Mouse (Mus musculus) G1E (cell line): Measurements from ENCODE around the gene Icosl. TPM values are rescaled to one million over a fixed set of nuclear protein-coding genes. Genes with fewer than 3 reads are reported as not detected.

ENCODE experiments used
- ATAC-seq: 2 replicates; pipeline ENCODE4 v1.8.0; 2016; ENCODE audit warnings: mild to moderate bottlenecking; ENCODE audit not compliant: insufficient number of reproducible peaks, poor library complexity, low FRiP score, severe bottlenecking; ENCODE audit errors: extremely low read depth
- DNase-seq: peaks from one replicate; pipeline ENCODE4 v3.0.0; 2012; ENCODE audit warnings: low spot score
- H3K27me3 ChIP-seq: 2 replicates; pipeline ENCODE4 v1.6.1; 2012; ENCODE audit warnings: mild to moderate bottlenecking, low read length, inconsistent platforms; ENCODE audit not compliant: insufficient read depth
- H3K36me3 ChIP-seq: replicated peaks from 2 replicates; pipeline ENCODE3; 2012; ENCODE audit warnings: mild to moderate bottlenecking, inconsistent platforms
- H3K4me1 ChIP-seq: 2 replicates; pipeline ENCODE4 v1.6.1; 2012; ENCODE audit warnings: low read depth, low read length, inconsistent platforms, mixed read lengths; ENCODE audit not compliant: insufficient read depth
- H3K4me3 ChIP-seq: 2 replicates; pipeline ENCODE4 v1.5.1; 2012; ENCODE audit warnings: low read depth, mild to moderate bottlenecking, inconsistent platforms, low read length, moderate library complexity, mixed read lengths
- H3K9me3 ChIP-seq: replicated peaks from 2 replicates; pipeline ENCODE4 v1.6.1; 2012; ENCODE audit warnings: inconsistent platforms
- CTCF ChIP-seq: IDR thresholded peaks from 2 replicates; pipeline ENCODE4 v1.5.1; 2012; ENCODE audit warnings: low read depth, low read length, inconsistent platforms, mixed read lengths
- GATA1 ChIP-seq: IDR thresholded peaks from 2 replicates; pipeline ENCODE4 v1.6.1; 2012; ENCODE audit warnings: borderline replicate concordance, low read length, inconsistent platforms, mixed read lengths
- GATA2 ChIP-seq: IDR thresholded peaks from 2 replicates; pipeline ENCODE4 v1.6.1; 2012; ENCODE audit warnings: low read depth, low read length, inconsistent platforms, borderline replicate concordance
- POLR2AphosphoS5 ChIP-seq: IDR thresholded peaks from 2 replicates; pipeline ENCODE4 v1.6.1; 2012; ENCODE audit warnings: low read depth, low read length, inconsistent platforms; ENCODE audit not compliant: insufficient replicate concordance
- TAL1 ChIP-seq: conservative IDR thresholded peaks from 2 replicates; pipeline ENCODE4 v1.6.1; 2012; ENCODE audit warnings: low read depth, low read length, inconsistent platforms, mixed read lengths
- polyA plus RNA-seq: library from polyadenylated mRNA; stranded (reverse); fragments of >175 nt; gene quantifications from 2 replicates; pipeline ENCODE4 v1.2.3, GENCODE M21; 2012
- total RNA-seq, 2 experiments: library from RNA; stranded (forward) in 1 of 2; stranded (reverse) in 1 of 2; fragments of 200-1000 nt in 1 of 2; fragments of >200 nt in 1 of 2; fragmentation: Nextera tagmentation in 1 of 2; gene quantifications; 2 replicates each; pipeline ENCODE4 v1.2.3; 2014 to 2017

Gene Icosl
- total and polyA plus RNA-seq, 3 experiments = 0.22 TPM; not detected in 2

DNA sequence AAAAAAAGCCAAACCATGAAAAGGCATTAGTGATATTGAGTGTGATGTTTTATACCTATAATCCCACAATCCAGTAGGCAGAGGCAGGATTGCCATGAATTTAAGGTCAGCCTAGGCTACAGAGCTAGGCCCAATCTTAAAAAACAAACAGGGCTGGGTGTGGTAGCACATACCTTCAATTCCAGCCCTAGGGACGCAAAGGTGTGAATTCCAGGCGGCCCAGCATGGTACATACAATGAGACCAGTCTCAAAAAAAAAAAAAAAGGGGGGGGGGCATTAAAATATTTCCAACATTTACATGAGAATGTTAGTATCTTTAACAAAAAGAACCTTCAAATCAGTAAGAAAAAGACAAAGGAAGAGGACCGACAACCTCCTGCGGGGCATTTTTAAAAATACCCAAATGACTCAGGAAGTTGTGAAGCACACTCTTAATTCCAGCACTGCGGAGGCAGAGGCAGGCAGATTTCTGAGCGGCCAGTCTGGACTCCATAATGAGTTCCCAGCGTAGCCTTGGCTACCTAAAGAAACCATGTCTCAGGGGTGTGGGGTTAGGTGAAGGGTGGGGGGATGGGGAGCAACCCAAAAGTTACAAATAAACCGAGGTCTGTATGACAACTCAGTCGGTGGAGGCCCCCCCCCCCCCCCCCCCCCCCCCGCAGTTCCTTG is 20.9 kb upstream of the Icosl start:
- peaks cover 16% of the 10 kb centered on the region for H3K27me3 ChIP-seq
- H3K36me3 ChIP-seq = no peaks in the 10 kb centered on the region
- TF ChIP-seq GATA2 (no peak), GATA1 (no peak), CTCF (no peak), TAL1 (no peak)
- H3K4me3 ChIP-seq = no peak overlapping the region
- no peaks in the 10 kb centered on the region for H3K9me3 ChIP-seq
- ATAC-seq = no peak
- H3K4me1 ChIP-seq = no peaks in the 10 kb centered on the region
- no peak for DNase-seq

DNA sequence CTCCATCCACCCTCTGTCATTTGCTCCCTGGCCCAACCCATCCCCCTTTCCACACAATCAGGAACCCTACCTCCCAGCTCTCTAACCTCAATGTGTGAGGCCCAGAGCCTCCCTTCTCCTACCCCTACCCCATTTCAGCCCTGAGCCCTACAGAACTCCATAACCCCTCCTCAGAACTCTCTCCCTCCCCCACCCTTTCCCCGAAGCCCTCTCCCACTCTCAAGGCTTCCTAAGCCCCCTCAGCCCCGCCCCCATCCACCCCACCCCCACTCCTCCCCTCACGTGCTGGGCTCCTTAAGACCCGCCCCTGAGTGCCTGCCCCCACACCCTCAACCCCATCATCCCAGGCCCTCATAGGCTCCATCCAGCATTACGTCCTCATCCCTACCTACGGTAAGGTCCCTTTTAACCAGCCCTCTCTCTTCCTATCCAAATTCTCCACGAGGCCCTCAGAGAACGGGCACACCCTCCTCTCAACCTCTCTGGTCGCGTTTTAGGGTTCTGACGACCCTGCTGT is 19.5 kb upstream of the Icosl start:
- H3K4me1 ChIP-seq = no peaks in the 10 kb centered on the region
- H3K4me3 ChIP-seq = no peak overlapping the region
- DNase-seq (no peak), ATAC-seq (no peak)
- H3K9me3 ChIP-seq = no peaks in the 10 kb centered on the region
- peaks cover 16% of the 10 kb centered on the region for H3K27me3 ChIP-seq
- no peaks in the 10 kb centered on the region for H3K36me3 ChIP-seq
- TF ChIP-seq TAL1 (no peak), GATA2 (no peak)

DNA sequence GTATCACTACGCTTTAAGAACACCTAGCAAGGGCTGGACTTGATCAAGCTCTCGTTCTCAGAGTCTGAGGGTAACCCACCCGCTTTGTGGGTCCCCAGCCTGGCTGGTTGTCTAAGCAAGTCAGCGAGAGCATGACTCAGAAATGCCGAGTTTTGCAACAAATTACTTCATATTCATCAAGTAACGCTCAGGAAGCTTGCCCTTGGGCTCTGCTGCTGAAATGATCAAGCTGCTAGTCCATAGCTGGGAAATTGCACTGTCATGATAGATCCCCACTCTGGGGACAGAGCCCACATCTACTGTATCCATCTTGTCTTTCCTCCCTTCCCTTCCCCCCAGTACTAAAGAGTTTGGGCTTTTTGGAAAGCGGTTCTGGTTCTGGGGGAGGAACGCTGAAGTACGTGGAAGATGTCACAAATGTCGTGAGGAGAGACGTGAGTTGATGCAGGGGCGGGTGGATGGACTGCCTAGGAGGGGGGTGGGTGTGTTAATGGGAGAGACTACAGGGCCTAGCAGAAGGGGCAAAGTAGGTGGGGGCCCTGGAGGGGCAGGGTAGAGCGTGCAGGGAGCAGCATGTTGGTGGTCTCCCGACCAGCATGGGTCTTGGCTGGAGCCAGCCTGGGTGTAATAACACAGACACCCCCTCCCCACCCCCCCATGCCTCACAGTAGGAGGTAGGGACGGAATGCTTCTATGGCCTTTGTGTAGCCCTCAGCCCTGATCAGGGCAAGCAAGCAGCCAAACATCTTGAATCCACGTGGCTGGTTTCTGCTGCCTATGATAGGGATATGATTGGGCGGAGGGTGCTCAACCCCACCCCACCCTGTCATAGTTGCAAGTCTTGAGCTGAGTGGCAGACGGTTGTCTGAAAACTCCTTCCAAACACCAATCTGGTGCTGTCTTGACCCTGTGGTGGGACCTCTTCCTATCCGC is 14.2 kb upstream of the Icosl start:
- Histone ChIP-seq H3K9me3 (no peaks in the 10 kb centered on the region), H3K36me3 (no peaks in the 10 kb centered on the region), H3K4me3 (no peak overlapping the region), H3K27me3 (peaks cover 17% of the 10 kb centered on the region), H3K4me1 (no peaks in the 10 kb centered on the region)
- no peak for DNase-seq
- no peak for TF ChIP-seq TAL1
- no peak for TF ChIP-seq GATA2
- ATAC-seq = no peak

DNA sequence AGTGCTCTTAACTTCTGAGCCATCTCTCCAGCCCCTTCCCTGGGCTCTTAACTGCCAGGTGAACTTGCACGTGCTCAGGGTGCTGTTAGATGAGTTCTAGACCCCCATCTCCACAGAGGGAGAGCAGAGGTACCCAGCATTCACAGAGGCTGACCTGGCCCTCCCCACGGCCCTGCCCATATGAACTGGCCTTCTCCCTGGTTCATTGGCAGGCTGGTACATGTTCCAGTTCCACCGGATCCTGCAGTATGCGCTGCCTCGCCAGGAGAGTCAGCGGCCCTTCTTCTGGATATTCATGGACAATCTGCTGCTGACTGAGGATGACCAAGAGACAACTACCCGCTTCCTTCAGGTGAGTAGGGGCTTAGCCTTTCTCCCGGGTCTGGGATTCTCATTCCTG is 12.0 kb upstream of the Icosl start:
- no peak for TF ChIP-seq CTCF
- no peak for TF ChIP-seq TAL1
- no peak for TF ChIP-seq POLR2AphosphoS5
- no peak for TF ChIP-seq GATA2
- no peak for TF ChIP-seq GATA1
- H3K4me3 ChIP-seq = no peak overlapping the region
- no peaks in the 10 kb centered on the region for H3K9me3 ChIP-seq
- H3K36me3 ChIP-seq = no peaks in the 10 kb centered on the region
- H3K27me3 ChIP-seq = peaks cover 12% of the 10 kb centered on the region
- DNase-seq = no peak
- no peaks in the 10 kb centered on the region for H3K4me1 ChIP-seq
- ATAC-seq = no peak

DNA sequence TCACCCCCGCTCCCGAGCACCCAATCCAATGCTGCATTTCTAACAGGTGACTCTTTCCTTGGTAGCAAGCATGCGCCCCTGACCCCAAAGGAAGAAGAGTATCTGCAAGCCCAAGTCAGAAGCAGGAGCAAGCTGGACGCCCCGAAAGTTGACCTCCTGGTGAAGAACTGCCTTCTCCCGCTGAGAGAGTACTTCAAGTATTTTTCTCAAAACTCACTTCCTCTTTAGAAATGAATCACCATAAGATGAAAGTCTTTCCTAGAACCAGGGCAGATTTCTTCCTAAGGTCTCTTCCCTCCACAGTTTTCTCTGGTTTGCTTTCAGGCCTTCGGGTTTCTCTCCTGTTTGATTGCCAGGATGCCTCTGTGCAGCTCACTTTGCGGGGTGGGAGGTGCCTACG is 6.0 kb upstream of the Icosl start:
- DNase-seq (no peak), ATAC-seq (no peak)
- Histone ChIP-seq H3K4me3 (no peak overlapping the region), H3K4me1 (no peaks in the 10 kb centered on the region), H3K36me3 (no peaks in the 10 kb centered on the region), H3K9me3 (no peaks in the 10 kb centered on the region), H3K27me3 (no peaks in the 10 kb centered on the region)
- TF ChIP-seq CTCF = no peak
- no peak for TF ChIP-seq GATA2
- TF ChIP-seq GATA1 = no peak
- no peak for TF ChIP-seq TAL1
- TF ChIP-seq POLR2AphosphoS5 = no peak

DNA sequence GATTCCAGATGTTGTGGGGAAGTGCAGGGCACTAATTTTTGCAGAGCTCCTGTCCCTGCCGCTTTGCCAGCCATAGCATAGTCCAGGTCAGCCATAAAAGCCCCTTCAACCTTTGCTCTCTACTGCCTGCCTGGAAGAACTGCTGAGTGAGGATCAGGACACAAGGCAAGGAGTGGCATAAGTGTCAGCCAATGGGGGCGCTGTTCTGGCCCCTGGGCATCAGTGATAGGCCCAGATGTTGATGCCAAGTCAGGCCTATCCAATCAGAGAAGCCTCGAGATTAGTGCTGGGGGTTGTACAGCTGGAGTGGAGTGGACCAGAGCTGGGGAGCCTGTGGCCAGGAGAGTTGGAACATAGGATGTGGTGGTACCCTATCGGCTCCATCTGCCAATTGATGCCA is 1.9 kb upstream of the Icosl start:
- ATAC-seq (no peak), DNase-seq (no peak)
- Histone ChIP-seq H3K36me3 (no peaks in the 10 kb centered on the region), H3K27me3 (peaks cover 12% of the 10 kb centered on the region), H3K9me3 (no peaks in the 10 kb centered on the region), H3K4me1 (no peaks in the 10 kb centered on the region), H3K4me3 (no peak overlapping the region)
- TF ChIP-seq GATA1 (no peak), GATA2 (no peak), POLR2AphosphoS5 (no peak), CTCF (no peak), TAL1 (no peak)
